Mouse (Mus musculus) C2C12 (cell line): ENCODE data around the gene Palmd. TPM values are rescaled to one million over a fixed set of nuclear protein-coding genes. Genes with fewer than 3 reads are reported as not detected.

Source experiments
- H3K27me3 ChIP-seq: one replicate; pipeline ENCODE4 v1.6.1; 2011; ENCODE audit not compliant: control insufficient read depth, insufficient read depth, insufficient read length
- H3K36me3 ChIP-seq: one replicate; pipeline ENCODE4 v1.6.1; 2011; ENCODE audit not compliant: control insufficient read depth, insufficient read depth
- H3K4me3 ChIP-seq: one replicate; pipeline ENCODE4 v1.5.1; 2011; ENCODE audit warnings: mild to moderate bottlenecking, control low read depth; ENCODE audit not compliant: poor library complexity, insufficient read depth, severe bottlenecking
- H3K79me2 ChIP-seq: one replicate; pipeline ENCODE4 v1.6.1; 2011; ENCODE audit not compliant: control insufficient read depth, insufficient read depth
- H3K79me3 ChIP-seq: one replicate; pipeline ENCODE4 v1.6.1; 2011; ENCODE audit warnings: low read depth, control low read depth
- H3ac ChIP-seq: one replicate; pipeline ENCODE3; 2011; ENCODE audit warnings: low read depth; ENCODE audit not compliant: control insufficient read depth, insufficient read length
- CEBPB ChIP-seq: IDR thresholded peaks from one replicate; pipeline ENCODE4 v1.6.1; 2011; ENCODE audit warnings: low read depth, mild to moderate bottlenecking, control low read depth, moderate library complexity
- CTCF ChIP-seq: IDR thresholded peaks from one replicate; pipeline ENCODE4 v1.5.1; 2011; ENCODE audit not compliant: control insufficient read depth, insufficient read depth, insufficient read length
- FOSL1 ChIP-seq: IDR thresholded peaks from one replicate; pipeline ENCODE4 v1.8.0; 2011; ENCODE audit warnings: mild to moderate bottlenecking, low read length; ENCODE audit not compliant: poor library complexity, insufficient read depth, severe bottlenecking
- MAX ChIP-seq: IDR thresholded peaks from one replicate; pipeline ENCODE4 v1.6.1; 2011; ENCODE audit warnings: mild to moderate bottlenecking, control low read depth
- MYOD1 ChIP-seq: IDR thresholded peaks from one replicate; pipeline ENCODE4 v1.6.1; 2011; ENCODE audit warnings: low read depth; ENCODE audit not compliant: control insufficient read depth, insufficient read length
- MYOG ChIP-seq: IDR thresholded peaks from one replicate; pipeline ENCODE4 v1.6.1; 2011; ENCODE audit not compliant: control insufficient read depth, insufficient read length; ENCODE audit errors: extremely low read depth
- USF1 ChIP-seq: IDR thresholded peaks from one replicate; pipeline ENCODE4 v1.6.1; 2011; ENCODE audit warnings: low read depth, mild to moderate bottlenecking, control low read depth, moderate library complexity
- polyA plus RNA-seq: library from polyadenylated mRNA; unstranded; fragments of >200 nt; fragmentation: generic; extraction: Trizol; gene quantifications from one replicate; pipeline ENCODE4 v1.2.1, GENCODE M21; 2012; ENCODE audit warnings: missing spikeins

The Palmd gene
- polyA plus RNA-seq, 1 experiment = 0.04 TPM

DNA sequence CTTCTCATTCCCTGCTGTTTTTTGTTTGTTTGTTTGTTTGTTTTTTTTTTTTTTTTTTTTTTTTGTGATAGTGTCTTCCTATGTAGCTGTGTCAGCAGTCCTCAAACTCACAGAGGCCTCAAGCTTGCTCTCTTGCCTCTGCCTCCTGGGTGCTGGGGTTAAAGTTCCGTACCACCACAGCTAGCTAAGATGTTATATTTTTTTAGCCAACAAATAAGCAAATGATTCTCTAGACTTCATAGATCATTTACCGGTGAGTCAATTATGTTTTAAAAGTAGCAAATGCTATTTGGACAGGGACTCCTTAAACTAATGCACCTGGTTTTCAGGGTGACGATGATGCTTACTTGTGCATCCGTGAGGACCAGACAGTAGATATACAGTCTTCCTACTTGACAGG is 78.2 kb downstream of the Palmd start:
- H3ac ChIP-seq = no peak overlapping the region
- H3K79me3 ChIP-seq = no peaks in the 10 kb centered on the region
- no peaks in the 10 kb centered on the region for H3K79me2 ChIP-seq
- TF ChIP-seq FOSL1 (no peak), USF1 (no peak)
- H3K4me3 ChIP-seq = no peak overlapping the region
- H3K36me3 ChIP-seq = peaks cover 51% of the 10 kb centered on the region
- no peaks in the 10 kb centered on the region for H3K27me3 ChIP-seq

DNA sequence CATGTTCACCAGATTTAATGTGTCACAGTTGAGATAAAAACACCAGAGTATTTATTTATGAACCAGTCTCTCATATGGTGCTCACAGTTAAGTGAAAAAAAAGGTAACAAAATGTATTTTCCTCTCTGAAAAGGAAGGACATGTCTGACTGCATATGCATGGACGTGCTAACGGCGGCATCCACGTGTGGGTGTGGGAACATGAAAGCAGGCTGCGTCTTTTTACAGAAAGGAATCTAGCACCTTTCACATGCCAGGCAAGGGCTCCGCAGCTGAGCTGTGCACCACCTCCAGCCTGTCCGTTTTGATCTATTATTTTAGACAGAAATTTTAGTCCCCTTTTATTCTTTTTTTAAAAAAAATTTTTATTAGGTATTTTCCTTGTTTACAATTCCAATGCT is 79.4 kb downstream of the Palmd start:
- Histone ChIP-seq H3K4me3 (no peak overlapping the region), H3K79me2 (no peaks in the 10 kb centered on the region), H3ac (no peak overlapping the region), H3K79me3 (no peaks in the 10 kb centered on the region), H3K36me3 (peaks cover 51% of the 10 kb centered on the region), H3K27me3 (no peaks in the 10 kb centered on the region)
- TF ChIP-seq USF1 = no peak
- TF ChIP-seq FOSL1 = no peak
- TF ChIP-seq MYOD1 = no peak

DNA sequence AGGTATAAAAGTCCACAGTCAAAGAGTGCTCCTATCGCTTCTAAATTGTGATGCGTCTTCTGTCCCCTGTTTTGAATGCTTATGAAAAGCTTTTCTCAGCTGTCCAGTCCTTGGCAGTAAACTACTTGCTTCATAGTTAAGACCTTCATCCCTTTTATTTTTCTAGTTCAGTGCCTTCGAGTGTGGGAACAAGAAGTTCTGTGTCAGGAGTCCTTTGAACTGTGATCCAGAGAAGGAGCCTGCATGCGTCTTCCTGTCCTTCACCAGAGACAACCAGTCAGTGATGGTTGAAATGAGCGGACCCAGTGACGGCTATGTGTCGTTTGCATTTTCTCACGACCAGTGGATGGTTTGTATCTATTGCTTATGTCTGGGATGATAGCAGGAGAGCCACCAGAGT is 83.8 kb downstream of the Palmd start:
- Histone ChIP-seq H3K79me2 (no peaks in the 10 kb centered on the region), H3K27me3 (no peaks in the 10 kb centered on the region), H3K36me3 (peaks cover 66% of the 10 kb centered on the region), H3K4me3 (no peak overlapping the region), H3ac (no peak overlapping the region), H3K79me3 (no peaks in the 10 kb centered on the region)
- TF ChIP-seq MYOD1 (no peak), MYOG (no peak), USF1 (no peak), CTCF (no peak), MAX (no peak), CEBPB (no peak), FOSL1 (no peak)

DNA sequence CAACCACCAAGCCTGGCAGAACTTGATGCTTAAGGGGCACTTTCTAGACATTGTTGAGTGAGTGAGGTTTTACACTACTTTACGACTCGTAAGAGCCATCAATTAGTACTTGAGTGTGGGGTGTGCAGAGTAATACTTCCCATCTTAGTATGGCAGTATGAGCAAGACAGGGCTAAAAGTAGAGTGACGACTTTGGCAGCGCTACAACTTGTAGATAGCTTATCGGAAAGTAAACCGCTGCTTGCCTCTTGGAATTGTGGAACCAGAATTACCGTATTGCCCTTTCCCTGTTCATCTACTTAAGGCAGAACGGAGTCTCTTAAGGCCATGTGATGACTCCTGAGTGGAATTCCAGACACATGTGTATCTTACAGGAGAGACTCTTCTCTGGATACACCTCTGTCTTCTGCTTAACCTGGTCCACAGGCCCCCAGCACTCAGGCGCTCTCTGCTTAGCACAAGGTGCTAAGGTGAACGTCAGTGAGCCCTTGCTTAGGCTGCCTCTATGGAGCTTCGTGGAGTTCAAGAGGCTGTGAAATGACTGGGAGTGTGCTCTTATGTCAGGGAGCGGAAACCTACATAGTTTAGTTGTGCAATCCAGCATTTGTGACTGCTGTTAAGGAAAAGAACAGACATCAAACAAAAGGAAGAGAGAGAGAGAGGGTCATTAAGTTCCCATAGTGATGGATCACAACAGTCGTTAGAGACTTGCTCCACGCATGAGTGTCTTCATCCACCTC is 86.4 kb downstream of the Palmd start:
- H3K36me3 ChIP-seq = peaks cover 70% of the 10 kb centered on the region
- H3K79me2 ChIP-seq = no peaks in the 10 kb centered on the region
- no peak overlapping the region for H3K4me3 ChIP-seq
- no peak overlapping the region for H3ac ChIP-seq
- H3K79me3 ChIP-seq = no peaks in the 10 kb centered on the region
- H3K27me3 ChIP-seq = no peaks in the 10 kb centered on the region
- TF ChIP-seq USF1 (no peak), FOSL1 (no peak), MAX (no peak), CEBPB (no peak), CTCF (no peak), MYOD1 (no peak), MYOG (no peak)

DNA sequence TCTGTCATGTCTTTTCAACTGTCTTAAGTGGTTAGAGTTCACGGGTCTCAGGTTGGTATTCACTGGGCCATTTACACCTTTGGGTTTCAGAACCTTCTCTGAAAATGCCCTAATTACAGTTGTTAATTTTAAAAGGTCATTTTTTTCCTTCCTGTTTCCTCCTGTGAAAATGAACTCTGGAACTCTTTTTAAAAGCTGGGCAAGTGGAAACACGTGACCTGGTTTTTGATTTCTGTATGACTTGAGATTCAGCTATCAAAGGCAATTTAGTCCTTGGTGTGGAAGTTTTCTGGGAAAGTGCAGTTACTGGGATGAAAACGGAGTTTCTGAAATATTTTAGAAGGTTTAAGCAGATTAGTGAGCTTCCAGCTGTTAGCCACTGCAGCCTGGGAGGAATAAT is 98.4 kb downstream of the Palmd start:
- Histone ChIP-seq H3K79me3 (peaks cover 23% of the 10 kb centered on the region), H3K36me3 (peaks cover 27% of the 10 kb centered on the region), H3ac (no peak overlapping the region), H3K4me3 (no peak overlapping the region), H3K27me3 (no peaks in the 10 kb centered on the region), H3K79me2 (peaks cover 53% of the 10 kb centered on the region)
- TF ChIP-seq USF1 (no peak), MAX (no peak), CEBPB (no peak), FOSL1 (no peak), MYOD1 (no peak), MYOG (no peak), CTCF (no peak)

Other genes starting within 250 kb of the Palmd start
- 8.7 TPM for gene Agl, start 160.8 kb downstream of the Palmd start, polyA plus RNA-seq
- gene Frrs1, start 109.5 kb downstream of the Palmd start, polyA plus RNA-seq = 13.1 TPM
- gene 4930455H04Rik, start 720 bp downstream of the Palmd start, polyA plus RNA-seq = not detected